Mouse (Mus musculus): Measurements from ENCODE around the gene Opcml. TPM values are rescaled to one million over a fixed set of nuclear protein-coding genes. Genes with fewer than 3 reads are reported as not detected.

Opcml gene
- polyA plus RNA-seq, 1 experiment from 2014 or later = 58.4 TPM

DNA sequence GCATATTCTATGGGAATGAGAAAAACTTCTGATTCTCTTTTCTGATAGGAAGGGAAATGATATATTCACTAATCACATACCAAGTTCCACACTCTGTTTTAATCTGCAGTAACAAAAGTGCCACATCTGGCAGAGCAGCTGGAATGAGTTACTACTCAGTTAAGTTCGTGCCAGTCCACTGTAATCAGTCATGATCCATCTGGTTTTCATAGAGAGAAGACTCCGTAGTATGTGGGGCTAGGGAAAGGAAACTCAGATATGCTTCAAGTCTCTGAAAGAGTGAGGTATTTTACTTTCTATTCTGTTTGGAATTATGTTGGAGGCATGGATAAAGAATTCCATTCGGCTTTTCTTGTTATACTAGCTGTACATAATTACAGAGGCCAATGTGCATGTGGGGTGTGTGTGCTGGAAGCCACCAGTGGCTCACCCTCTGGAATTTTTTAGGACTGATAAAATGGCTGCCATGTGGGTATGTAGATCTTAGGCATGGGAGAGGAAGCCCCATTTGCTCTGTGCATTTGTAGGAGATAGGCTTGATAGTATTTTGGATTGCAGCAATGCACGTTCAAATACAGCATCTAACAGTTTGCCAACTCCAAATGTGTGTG, 966.4 kb downstream of the Opcml start:
- 84% methylated on average over 4 of the region's 4 CpGs for WGBS
- Histone ChIP-seq H3K27me3 (replicated peaks) (no peaks in the 10 kb centered on the region), H3K4me3 (no peak overlapping the region), H3K4me1 (peaks cover under 1% of the 10 kb centered on the region; the same call in 1 of the 2 replicates), H3K4me2 (no peak overlapping the region), H3K27ac (no peak overlapping the region), H3K9me3 (no peaks in the 10 kb centered on the region), H3K9ac (no peak overlapping the region), H3K36me3 (replicated peaks) (no peaks in the 10 kb centered on the region)
- no peak for ATAC-seq (replicated peaks)

DNA sequence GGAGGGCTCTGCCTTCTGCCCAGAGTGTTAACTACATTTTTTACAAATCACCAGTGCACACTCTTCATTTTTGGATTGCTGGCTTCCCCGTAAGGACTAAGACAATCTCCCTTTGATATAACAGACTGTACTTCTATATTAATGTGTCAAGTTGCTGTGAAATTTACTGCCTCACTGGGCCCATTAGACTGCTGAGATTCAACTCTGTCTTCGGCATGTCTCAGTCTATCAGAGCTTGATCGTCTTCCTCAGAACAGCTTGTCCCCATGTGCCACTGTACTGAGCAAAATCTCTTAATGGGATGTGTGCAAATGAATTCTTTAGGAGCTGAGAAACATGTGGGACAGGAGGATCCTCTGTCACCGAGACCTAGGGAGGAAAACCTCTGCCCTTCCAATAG, 970.9 kb downstream of the Opcml start:
- Histone ChIP-seq H3K4me2 (no peak overlapping the region), H3K9me3 (no peaks in the 10 kb centered on the region), H3K4me1 (peaks cover 8% of the 10 kb centered on the region), H3K27ac (no peak overlapping the region), H3K27me3 (replicated peaks) (no peaks in the 10 kb centered on the region), H3K36me3 (replicated peaks) (no peaks in the 10 kb centered on the region), H3K9ac (no peak overlapping the region), H3K4me3 (no peak overlapping the region)
- 76% methylated on average over 4 of the region's 4 CpGs for WGBS
- ATAC-seq (replicated peaks) = no peak

DNA sequence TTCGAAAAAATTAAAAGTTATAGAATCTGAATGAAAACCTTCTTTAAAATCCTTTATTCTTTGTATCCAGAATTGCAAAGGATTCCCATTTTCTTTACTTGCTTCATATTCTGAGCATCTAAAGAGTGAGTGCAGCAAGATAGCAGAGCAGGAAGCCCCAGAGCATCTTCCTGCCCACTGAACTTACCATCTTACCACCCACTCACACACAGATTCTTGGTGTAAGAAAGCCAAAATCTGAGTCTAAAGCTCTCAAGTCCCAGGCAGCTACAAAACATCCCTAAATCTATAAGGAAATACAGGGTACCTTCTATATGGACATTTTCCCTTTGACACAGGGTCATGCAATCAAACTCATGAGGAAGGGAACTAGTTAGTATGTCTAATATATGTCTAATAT, 973.6 kb downstream of the Opcml start:
- WGBS = 80% methylated on average over 1 of the region's 1 CpGs
- H3K4me1 ChIP-seq = peaks cover 8% of the 10 kb centered on the region
- no peak overlapping the region for H3K4me3 ChIP-seq
- no peak overlapping the region for H3K4me2 ChIP-seq
- H3K36me3 ChIP-seq (replicated peaks) = no peaks in the 10 kb centered on the region
- H3K27ac ChIP-seq = no peak overlapping the region
- no peak for ATAC-seq (replicated peaks)
- H3K27me3 ChIP-seq (replicated peaks) = no peaks in the 10 kb centered on the region
- H3K9ac ChIP-seq = no peak overlapping the region
- H3K9me3 ChIP-seq = no peaks in the 10 kb centered on the region

DNA sequence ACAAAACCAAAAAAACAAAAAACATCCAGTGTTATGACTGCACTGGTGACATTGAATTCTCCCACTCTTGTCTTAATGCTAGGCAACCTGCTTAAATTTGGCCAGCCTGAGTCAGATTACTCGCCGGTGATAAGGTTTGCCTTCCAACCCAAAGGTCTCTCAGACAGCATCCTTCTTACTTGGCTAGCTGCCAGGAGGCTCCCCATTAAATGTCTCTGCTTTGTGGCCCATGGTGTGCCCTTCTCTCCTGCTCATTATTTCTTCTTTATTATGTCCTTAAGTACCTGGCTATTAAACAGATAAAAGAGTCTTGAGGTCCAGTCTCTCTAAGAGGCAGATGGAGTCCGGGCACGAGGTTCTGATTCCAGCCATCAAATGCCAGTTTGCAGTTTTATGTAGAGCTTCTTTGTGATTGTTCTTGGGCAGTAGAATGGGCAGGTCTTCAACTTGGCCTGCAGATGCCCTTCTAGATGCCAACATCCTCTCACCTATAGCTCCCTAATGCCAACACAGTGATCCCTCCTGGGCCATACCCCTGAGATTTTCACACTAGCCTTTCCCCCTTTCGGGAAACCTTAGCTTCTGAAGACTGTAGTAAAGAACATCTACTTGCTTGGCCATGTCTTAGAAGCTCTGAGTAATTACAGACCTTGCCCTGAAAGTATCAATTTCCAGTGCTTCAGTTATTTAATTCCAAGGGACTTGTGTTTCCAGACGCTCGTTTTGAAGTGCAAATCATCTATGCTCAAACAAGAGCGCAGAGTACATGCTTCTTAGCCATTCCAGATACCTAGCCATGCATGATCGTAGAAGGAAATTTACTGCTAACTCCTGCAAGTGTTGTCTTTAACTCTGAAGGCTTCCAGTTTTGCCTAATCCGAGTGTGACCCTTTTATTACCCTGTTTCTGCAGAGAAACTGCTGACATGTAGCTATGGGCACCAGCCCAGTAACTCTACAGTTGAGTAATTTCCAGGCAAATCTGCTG, 986.2 kb downstream of the Opcml start:
- WGBS = 68% methylated on average over 10 of the region's 10 CpGs
- Histone ChIP-seq H3K4me3 (no peak overlapping the region), H3K4me1 (peaks cover 12% of the 10 kb centered on the region), H3K27ac (no peak overlapping the region), H3K9ac (no peak overlapping the region), H3K36me3 (replicated peaks) (no peaks in the 10 kb centered on the region), H3K4me2 (no peak overlapping the region), H3K9me3 (no peaks in the 10 kb centered on the region), H3K27me3 (replicated peaks) (no peaks in the 10 kb centered on the region)
- ATAC-seq (replicated peaks) = no peak

DNA sequence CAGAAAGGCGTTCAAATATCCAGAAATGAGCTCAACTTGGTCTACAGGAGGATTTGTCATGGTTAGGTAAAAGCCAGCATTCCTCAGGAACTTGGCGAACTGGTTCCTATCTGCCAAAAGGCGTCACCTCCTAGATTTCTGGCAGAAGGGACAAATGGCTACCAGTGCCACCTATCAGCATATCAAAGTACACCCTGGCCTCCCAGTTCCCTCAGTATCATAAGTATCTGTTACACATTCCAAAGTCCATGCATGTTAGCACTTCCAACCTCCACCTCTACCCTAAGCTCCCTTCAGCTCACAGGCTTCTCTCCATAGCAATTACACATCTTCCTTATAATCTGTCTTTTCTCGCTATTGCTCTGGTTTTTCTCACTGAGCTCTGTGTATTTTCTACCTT, 993.3 kb downstream of the Opcml start:
- Histone ChIP-seq H3K4me2 (no peak overlapping the region), H3K36me3 (replicated peaks) (no peaks in the 10 kb centered on the region), H3K9me3 (no peaks in the 10 kb centered on the region), H3K27me3 (replicated peaks) (no peaks in the 10 kb centered on the region), H3K27ac (no peak overlapping the region), H3K4me3 (no peak overlapping the region), H3K4me1 (peaks cover 5% of the 10 kb centered on the region), H3K9ac (no peak overlapping the region)
- ATAC-seq (replicated peaks) = no peak
- WGBS = 76% methylated on average over 4 of the region's 4 CpGs

DNA sequence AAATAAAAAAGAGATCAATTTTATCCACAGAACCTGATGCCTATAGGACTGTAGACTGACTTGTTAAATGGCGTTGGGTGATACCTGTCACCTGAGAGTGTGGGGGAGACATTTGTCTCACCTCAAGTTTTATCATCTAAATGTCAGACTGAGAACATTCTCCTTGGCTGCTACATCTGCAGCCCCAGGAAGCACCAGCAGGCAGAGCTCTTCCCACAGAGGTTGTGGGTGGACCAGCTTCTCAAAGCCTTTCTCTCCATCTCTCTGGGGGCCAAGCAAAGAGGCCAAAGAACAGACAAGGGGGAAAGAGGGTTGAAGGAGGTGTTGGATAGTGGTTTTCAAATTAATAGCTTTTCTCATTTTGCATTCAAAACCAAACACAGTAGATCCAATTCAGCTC, 998.9 kb downstream of the Opcml start:
- no peak overlapping the region for H3K4me3 ChIP-seq
- no peaks in the 10 kb centered on the region for H3K27me3 ChIP-seq (replicated peaks)
- no peak overlapping the region for H3K27ac ChIP-seq
- H3K4me1 ChIP-seq = no peaks in the 10 kb centered on the region
- no peaks in the 10 kb centered on the region for H3K9me3 ChIP-seq
- H3K36me3 ChIP-seq (replicated peaks) = no peaks in the 10 kb centered on the region
- ATAC-seq (replicated peaks) = no peak
- no peak overlapping the region for H3K4me2 ChIP-seq
- WGBS = 86% methylated on average over 1 of the region's 1 CpGs
- H3K9ac ChIP-seq = no peak overlapping the region

DNA sequence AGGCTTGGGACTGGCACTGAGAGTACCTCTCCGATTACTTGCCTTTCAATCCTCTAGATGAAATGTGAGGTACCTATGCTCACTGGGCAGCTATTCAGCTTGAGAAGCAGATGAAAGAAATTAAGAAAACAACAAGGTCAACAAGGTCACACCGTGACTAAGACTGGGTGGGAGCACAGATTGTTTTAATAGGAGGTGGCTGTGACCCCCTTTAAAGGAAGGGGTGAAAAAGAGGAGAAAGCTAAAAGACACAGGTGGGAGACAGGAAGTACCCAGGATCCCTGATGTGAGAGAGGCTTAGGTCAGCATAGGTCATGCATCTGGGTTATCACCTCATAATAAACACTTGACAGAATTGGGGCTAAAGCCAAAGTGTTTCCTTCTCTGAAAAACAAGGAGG, 1009.5 kb downstream of the Opcml start:
- Histone ChIP-seq H3K4me3 (no peak overlapping the region), H3K4me2 (no peak overlapping the region), H3K9ac (no peak overlapping the region), H3K36me3 (replicated peaks) (no peaks in the 10 kb centered on the region), H3K27me3 (replicated peaks) (no peaks in the 10 kb centered on the region), H3K4me1 (no peaks in the 10 kb centered on the region), H3K9me3 (no peaks in the 10 kb centered on the region), H3K27ac (no peak overlapping the region)
- 20% methylated on average over 2 of the region's 2 CpGs for WGBS
- no peak for ATAC-seq (replicated peaks)

DNA sequence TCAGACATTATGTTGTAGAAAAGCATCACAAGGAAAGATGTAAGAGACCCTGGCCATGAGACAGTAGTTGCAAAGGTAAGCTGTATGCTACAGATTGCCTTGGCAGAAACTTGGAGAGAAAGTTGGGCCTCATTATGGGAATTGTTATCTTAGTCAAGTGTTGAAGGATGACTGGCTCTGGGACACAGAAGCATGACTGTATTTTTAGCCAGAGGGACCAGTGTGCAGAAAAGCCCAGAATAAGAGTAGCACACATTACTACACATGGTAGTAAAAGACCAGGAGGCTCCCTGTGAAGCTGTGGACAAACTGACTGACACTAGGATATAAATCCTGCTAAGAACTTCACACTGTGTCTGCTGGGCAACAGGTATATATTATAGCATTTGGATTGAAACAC, 1016.1 kb downstream of the Opcml start:
- no peak overlapping the region for H3K9ac ChIP-seq
- no peaks in the 10 kb centered on the region for H3K9me3 ChIP-seq
- H3K36me3 ChIP-seq (replicated peaks) = no peaks in the 10 kb centered on the region
- H3K4me1 ChIP-seq = no peaks in the 10 kb centered on the region
- no peaks in the 10 kb centered on the region for H3K27me3 ChIP-seq (replicated peaks)
- H3K4me3 ChIP-seq = no peak overlapping the region
- ATAC-seq (replicated peaks) = no peak
- no peak overlapping the region for H3K4me2 ChIP-seq
- no peak overlapping the region for H3K27ac ChIP-seq

DNA sequence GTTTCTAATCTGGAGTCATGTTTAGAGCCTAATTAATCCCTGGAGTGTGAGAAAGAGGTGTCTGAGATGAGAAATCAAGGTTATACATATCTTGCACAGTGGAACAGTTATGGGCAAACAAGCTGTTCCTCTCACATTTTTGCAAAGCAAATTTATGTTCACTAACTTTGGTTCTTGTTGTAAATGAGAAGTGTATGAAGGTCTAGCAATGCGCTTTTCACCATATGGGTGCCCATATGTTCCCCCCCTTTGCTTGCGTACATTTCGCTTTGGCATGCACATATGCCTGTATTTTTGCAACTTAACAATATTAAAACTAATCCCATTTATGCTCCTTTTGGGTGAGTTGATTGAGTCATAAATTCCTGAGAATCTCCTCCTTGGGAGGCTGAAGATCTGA, 1031.5 kb downstream of the Opcml start:
- no peaks in the 10 kb centered on the region for H3K4me1 ChIP-seq
- no peaks in the 10 kb centered on the region for H3K27me3 ChIP-seq (replicated peaks)
- H3K9ac ChIP-seq = no peak overlapping the region
- H3K36me3 ChIP-seq (replicated peaks) = no peaks in the 10 kb centered on the region
- ATAC-seq (replicated peaks) = no peak
- no peak overlapping the region for H3K4me3 ChIP-seq
- 94% methylated on average over 3 of the region's 3 CpGs for WGBS
- H3K27ac ChIP-seq = no peak overlapping the region
- no peaks in the 10 kb centered on the region for H3K9me3 ChIP-seq
- H3K4me2 ChIP-seq = no peak overlapping the region

DNA sequence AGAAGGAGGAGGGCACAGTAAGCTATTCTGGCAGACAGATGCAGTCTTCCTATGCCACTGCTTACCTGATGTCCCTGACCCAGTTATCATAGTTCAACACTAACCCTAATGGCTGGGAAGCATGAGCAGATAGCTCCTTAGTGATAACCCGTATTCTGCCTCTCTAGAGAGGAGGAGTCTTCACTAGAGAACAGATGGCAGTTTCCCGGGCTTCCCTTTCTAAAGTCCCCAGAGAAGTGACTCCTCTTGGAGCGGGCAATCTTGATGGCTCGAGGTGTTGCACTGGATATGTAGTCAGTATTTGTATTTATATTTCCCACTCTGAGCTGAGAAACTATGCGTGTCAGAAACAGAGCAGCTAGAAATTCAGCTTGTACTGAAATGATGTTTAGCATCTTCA, 1031.9 kb downstream of the Opcml start:
- 87% methylated on average over 5 of the region's 5 CpGs for WGBS
- ATAC-seq (replicated peaks) = no peak

DNA sequence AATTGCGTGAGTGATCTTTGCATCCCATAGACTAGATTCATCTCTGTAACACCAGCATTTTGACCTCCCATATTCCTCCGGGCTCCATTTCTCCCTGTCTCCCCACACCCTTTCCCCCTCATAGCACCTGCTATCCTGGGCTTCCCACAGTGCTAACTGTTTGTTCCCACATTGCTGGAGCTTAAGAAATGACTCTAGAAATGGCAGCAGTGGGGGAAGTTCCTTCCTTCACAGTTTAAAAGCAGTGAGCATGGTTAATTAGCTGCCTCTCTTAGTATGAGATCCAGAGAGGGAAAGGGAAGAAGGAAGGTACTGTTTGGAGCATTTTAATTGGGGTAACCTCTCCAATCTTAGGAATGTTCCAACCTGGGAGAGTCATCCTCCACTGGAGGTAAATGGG, 1035.2 kb downstream of the Opcml start:
- H3K4me1 ChIP-seq = no peaks in the 10 kb centered on the region
- H3K27me3 ChIP-seq (replicated peaks) = no peaks in the 10 kb centered on the region
- no peak overlapping the region for H3K9ac ChIP-seq
- H3K4me2 ChIP-seq = no peak overlapping the region
- H3K4me3 ChIP-seq = no peak overlapping the region
- H3K9me3 ChIP-seq = no peaks in the 10 kb centered on the region
- no peaks in the 10 kb centered on the region for H3K36me3 ChIP-seq (replicated peaks)
- WGBS = 88% methylated on average over 2 of the region's 2 CpGs
- ATAC-seq (replicated peaks) = no peak
- H3K27ac ChIP-seq = no peak overlapping the region

More for the DNA sequence above, 1031.9 kb downstream of the Opcml start:
- Histone ChIP-seq H3K4me1 (no peaks in the 10 kb centered on the region), H3K36me3 (replicated peaks) (no peaks in the 10 kb centered on the region), H3K27ac (no peak overlapping the region), H3K9ac (no peak overlapping the region), H3K9me3 (no peaks in the 10 kb centered on the region), H3K27me3 (replicated peaks) (no peaks in the 10 kb centered on the region), H3K4me3 (no peak overlapping the region), H3K4me2 (no peak overlapping the region)

DNA sequence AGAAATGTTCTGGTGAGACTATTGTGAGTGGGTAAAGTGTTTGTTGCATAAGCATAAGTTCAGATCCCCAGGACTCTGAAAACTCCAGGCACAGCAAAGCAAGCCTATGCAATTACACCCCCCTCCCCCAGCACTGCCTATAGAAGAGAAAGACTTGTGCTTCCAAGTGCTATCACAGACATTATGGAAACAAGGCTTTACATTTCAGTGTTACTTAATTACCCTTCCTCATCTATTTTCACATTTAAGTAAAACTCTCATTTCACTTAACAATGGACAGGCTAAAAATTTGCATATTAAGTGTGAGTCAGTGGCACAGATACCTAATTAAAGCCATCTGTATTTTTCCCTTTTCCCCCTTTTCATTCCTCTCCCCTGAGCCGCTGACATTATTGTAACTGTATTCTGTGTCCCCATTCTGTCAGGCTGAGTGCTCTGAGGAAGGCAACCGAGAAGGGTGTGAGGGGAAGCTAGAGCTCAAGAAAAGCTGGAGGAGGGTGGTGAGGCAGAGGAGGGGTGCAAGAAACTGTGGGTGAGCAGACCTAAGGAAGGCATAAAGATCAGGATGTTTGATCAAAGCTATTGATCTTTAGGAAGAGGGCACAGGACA, 1055.5 kb downstream of the Opcml start:
- H3K9me3 ChIP-seq = no peaks in the 10 kb centered on the region
- no peaks in the 10 kb centered on the region for H3K27me3 ChIP-seq (replicated peaks)
- H3K36me3 ChIP-seq (replicated peaks) = no peaks in the 10 kb centered on the region
- 30% methylated on average over 2 of the region's 2 CpGs for WGBS
- no peak overlapping the region for H3K4me2 ChIP-seq
- no peak overlapping the region for H3K27ac ChIP-seq
- no peaks in the 10 kb centered on the region for H3K4me1 ChIP-seq
- ATAC-seq (replicated peaks) = no peak
- H3K9ac ChIP-seq = no peak overlapping the region
- H3K4me3 ChIP-seq = no peak overlapping the region

All from midbrain, embryonic 15.5 days (tissue).